Mouse (Mus musculus) fat pad, adult 2 months (tissue): ENCODE measurements at regions not wholly inside any gene's neighbourhood (a gene's known extent, or its start where the extent isn't known, plus 50 kb on each side); places are given as distances from the start of the nearest gene placed in this dataset.

Experiments
- DNase-seq: peaks from one replicate; pipeline ENCODE4 v3.0.0-alpha.2; 2011; ENCODE audit warnings: low read depth, low spot score; ENCODE audit errors: extremely low read depth

DNA sequence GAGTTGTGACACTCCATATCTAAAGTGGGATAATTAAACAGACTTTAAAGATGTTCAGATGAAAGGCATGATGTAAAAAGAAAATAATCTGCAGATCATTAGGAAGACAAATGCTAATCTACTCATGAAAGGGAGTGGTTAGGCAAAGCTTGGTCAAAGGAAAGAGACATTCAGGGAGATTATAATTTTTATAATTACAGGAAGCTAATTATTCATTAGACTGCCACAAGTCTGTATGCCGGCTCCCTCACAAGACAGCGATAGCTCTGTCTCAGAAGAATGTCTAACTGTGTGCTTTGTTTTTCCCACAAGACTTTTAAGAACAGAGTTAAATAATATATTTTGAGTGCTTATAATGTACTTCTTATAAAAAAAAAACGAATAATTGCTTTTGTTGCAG lies 541.5 kb downstream of the Adgrl2 start:
- no peak for DNase-seq

DNA sequence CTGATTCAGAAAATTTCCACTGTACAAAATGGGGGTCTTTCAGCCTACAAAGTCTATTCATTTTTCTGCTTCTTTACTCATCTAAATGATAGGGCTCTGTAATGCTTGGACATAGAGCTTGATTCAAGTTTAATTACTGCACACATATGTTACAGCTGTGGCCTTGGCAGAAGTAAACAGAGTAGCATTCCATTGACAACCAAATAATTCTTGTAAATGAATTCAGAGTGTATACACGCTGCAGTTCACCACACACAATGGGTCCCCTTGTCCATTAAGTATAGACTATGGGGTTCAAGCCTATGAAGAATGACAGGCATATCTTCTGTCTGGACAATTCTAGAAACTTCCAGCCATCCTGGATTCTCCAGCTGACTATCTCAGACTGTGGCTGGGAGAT lies 541.9 kb downstream of the Adgrl2 start:
- DNase-seq, result no peak

DNA sequence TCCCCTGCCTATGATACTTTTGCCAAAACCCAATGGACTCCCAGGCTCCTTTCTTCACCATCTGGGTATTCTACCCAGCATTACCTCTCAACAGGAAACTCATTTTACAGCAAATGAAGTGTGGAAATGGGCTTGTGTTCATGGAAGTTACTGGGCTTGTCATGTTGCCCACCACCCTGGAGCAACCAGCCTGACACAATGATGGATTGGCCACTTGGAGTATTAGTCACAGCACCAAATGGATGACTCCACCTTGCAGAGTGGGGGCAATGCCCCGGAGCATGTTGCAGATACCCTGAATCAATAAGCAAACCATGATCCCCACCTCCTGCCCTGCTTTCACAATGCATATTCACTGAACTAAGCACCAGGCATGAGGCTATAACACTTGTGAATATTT lies 543.5 kb downstream of the Adgrl2 start:
- DNase-seq, result no peak

DNA sequence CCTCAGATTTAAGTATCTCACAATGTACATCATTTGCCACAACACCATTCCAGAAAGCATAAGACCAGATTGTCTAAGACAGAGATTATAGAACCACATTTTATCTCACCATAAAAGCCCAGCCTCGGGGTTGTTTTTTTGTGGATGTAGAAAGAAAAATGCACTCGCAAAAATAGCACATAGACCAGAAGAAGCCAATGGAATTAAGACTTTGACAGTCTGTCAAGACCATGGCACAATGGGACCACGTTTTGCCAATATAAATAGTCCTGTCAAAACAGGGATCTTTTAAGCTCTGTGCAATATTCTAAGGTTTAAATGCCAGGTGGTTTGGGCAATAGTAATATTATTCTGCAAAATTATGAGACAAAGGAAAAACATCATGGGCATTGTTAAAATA lies 547.3 kb downstream of the Adgrl2 start:
- peak; percentile 83 for DNase-seq

DNA sequence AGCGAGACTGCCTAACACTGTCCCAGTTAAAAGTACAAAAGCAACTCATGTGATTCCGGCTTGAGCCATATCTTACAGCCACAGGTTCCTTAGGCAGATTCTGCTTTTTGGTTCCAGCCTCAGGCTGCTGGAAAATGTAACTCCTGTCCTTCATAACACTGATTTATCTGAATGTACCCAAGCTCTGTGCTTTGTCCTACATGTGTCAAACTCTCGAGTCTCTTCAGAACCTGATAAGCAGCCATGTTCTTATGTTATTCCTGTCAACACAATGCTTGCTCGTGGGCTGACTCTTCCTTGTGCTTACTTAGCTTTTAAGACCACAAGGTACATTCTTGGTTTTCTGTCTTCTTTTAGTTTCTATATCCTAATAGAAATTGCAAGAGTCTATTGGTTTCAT lies 556.3 kb downstream of the Adgrl2 start:
- no peak for DNase-seq

DNA sequence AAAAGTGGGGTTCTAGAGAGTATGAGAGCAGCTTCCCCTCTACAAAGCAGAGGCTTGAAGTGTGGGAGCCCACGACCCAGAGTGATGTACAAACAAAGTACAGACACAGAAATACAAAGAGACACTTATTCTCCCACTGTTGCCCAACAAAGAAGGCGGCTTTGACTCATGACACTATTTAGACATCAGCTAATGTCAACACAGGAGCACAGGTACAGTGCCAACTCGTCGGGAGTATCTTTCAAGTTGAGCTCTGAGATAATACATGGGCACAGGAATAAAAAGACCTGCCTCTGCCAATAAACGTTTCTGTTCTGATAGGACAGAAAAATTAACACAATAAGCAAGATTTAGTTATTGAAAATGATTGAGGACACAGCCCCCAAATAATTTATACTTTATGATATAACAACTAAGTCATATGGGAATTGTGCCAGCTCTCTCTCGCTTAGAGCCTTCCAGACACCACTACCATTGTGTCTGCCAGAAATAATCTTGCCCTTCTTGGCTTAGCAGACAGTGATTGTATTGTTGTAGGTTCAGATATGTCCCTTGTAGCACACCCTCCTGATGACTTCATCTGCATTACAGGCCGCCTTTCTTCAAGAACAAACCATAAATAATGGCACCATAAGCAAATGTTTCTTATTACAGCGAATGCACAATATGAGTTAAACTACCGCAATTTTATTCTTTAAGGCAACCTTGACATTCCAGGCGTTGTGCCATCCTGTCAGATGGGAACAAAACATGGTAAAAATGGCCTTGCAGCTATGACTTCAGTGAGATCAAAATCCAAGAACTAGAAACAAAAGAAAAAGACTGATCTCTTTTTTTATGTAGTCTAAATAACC lies 561.1 kb downstream of the Adgrl2 start:
- peak; percentile 85 for DNase-seq

DNA sequence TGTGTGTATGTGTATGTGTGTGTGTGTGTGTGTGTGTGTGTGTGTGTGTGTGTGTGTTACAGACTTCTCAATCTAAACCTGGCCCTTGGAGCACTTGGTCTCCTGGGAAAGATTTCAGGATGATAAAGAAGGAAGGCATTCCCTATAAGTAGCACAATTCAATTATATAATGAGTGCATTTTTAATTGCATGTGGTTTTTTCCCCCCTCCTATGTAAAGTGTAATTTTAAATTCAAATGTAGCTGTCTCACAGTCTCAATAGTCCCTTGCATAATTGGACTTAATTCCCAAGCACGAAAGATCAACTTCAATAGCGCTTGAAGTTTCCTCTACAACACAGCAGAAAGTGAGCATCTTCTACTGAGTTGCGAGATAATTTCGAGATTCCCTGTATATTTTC lies 566.3 kb downstream of the Adgrl2 start:
- DNase-seq, result no peak

DNA sequence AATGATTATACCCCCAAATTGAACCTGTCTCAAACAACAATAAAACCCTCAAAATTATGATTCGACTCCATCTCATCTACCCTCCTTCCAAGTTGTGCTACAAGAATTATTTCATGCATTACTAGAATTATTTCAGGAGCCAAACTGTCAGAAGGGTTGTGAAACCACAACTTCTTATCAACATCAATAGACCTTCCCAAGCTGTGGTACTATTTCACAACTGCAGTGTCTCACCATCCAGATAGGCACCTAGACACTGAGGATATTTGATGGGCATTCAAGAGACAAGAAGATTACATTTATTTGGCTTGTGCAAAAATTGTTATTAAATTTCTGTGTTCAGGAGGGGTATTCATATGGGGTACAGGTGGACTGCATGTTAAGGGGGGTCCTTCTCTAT lies 567.0 kb downstream of the Adgrl2 start:
- no peak for DNase-seq

DNA sequence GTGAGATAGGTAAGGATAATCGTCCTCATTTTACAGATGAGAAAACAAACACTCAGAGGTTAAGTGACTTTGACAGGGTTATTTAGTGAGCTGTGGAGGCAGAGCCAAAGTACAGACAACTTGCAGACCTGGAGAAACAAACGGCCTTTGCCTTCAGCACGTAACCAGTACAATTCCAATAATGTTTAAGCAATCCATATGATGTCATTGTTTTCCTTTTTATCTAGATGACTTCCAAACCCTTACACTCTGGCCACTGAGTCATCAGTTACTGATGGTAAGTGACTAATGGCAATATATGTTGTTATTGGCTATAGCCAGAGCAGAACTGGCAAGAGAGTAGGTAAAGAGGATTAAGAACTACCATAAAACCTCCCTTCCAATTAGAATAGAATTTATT lies 567.6 kb downstream of the Adgrl2 start:
- DNase-seq, result peak; percentile 90

DNA sequence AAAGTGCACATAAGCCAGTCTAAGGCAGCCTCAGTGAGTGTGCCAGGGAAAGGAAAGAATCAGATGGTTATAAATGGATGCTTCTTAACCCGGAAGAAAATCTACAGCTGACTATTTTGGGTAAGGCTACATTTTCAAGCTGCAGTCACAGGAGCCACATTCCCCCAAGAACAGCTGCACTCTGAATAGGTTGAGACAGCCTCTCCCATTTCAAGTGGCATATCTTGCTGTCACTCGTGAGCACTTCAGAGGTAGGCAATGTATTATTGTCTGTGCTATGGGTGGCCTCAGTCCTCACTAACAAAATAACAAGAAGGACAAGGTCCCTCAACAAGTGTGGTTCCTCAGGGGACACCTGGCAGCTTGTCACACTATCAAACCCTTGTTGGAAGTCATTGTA lies 568.1 kb downstream of the Adgrl2 start:
- DNase-seq, result no peak

DNA sequence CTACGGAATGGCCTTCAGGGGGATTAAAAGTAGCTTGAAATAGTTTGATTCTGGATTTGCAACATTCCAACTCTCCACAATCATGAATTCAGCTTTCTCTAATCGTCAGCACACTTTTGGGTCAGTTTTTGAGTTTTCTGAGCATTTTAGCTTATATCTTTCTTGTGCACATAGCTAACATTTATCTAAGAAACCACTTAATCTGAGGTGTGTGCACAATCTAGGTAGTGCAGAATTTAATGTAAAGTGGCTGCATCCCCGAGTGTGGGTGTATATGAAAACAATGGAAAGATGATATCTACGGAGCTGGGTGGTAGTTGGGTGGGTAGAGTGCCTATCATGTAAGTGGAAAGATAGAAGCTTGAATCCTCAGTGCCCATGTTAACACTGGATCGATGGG lies 570.1 kb downstream of the Adgrl2 start:
- DNase-seq, result no peak

DNA sequence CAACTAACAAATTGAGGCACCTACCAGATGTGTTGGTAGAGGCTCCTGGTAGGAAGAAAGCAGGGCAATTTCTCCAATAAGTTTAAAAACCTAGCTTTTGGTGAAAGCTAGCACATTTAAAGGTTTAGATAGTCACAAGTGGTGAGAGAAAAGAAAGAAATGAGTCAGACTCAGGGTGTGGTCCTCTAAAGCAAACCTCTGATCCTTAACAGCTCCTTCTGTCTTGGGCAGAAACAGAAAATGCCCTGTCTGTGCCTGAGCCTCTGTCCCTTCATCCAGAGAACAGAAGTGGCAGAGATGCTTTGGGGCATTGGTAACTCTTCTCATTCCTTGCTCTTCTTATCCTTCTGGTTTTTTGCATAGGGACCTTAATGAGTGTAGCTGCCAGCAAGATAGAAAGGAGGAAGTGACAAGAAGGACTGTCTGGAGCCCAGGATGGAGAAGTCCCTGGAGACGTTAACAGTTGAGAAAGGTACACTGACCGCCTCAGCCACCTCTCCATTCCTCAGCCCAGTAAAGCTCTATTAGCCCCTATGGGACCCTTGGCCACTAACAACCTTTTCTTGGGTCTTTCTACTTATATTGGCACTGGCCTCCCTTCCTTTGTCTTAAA lies 570.8 kb downstream of the Adgrl2 start:
- no peak for DNase-seq

DNA sequence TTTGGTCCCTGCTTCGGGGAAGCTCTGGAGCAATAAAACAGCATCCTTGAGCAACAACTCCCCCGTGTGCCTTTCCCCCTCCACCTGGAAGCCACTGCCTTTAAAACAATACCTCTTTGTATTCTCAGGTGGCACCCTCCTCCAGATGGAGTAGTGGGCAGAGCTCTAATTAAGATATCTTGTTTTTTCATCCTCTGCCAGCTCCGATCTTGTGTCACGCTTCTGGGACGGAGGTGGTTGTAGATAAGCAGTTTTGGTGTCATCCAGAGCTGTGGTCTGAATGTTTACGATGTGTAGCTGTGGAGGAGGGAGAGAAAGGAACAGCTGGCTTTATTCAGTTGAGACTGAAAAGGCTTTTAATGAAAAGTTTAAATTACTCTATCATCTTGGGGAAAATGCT lies 572.3 kb downstream of the Adgrl2 start:
- DNase-seq, result no peak

DNA sequence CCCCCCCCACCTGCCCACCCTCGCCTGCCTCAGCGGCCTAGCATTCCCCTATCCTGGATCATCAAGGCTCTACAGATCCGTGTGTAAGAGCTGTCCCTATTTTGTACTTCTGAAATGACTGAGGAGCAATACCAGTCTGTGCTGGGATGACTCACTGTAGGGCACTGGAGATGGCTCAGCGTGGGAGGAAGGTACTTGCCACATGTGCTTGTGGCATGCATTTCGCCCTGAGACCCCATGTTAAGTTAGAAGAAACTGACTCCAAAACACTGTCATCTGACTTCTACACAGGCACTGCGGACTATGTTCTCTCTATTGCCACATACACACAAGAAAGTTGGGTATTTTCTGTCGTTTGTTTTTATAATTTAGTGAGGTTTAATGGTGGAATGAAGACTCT lies 574.9 kb downstream of the Adgrl2 start:
- DNase-seq, result no peak

DNA sequence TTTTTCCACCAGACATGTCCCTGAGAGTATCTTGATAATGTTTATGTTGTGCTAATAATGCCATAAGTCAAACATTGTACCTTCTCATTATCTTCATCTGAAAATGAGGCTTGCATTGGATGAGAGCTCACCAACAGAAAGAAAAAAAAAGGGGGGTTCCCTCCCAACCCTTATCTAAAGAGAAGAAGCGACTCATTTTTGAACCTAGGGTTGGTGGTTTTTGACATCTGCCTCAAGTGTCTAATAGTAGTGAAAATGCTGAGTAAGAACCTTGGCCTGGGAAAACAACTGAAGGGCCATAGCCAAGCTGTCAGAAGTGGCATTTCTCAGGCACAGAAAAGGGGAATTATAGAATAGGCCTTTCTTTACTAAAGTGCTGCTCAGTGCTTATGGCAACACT lies 577.3 kb downstream of the Adgrl2 start:
- DNase-seq, result no peak

DNA sequence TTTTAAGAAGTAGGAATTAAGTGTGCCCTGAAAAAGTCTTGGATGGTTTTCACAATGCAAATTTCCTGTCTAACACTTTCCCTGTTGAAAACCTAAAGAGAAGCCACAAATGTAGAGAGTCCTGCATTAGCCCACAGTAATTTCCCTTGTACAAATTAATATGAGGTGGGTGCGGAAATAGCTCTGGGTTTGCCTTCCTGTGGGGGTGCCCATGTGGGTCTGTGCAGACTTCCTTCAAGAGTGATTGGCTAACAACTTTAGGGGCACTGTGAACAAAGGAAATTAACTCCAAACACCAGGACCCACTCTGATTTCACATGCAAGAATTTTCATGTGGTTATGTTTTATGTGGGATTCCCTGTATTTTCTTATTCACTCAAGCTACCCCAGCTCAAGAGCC lies 578.2 kb downstream of the Adgrl2 start:
- no peak for DNase-seq

DNA sequence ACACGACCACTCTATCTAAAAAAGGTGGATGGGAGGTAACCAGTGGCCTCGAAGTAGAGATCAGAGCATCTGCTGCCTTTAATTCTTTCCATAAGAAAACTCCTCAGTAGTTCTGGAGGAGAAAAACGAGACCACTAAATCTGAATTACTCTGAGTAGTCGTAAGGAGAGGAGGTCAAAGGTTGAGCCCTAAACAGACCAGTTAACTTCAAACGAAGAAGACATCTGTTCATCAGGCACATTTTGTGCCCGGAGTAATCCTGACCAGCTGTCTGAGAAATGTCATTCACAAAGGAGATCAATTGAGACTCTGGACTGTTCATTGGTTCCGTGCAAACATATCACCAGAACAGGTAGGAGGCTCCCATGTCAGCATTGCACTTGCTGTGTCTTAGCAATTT lies 592.0 kb downstream of the Adgrl2 start:
- DNase-seq, result no peak

DNA sequence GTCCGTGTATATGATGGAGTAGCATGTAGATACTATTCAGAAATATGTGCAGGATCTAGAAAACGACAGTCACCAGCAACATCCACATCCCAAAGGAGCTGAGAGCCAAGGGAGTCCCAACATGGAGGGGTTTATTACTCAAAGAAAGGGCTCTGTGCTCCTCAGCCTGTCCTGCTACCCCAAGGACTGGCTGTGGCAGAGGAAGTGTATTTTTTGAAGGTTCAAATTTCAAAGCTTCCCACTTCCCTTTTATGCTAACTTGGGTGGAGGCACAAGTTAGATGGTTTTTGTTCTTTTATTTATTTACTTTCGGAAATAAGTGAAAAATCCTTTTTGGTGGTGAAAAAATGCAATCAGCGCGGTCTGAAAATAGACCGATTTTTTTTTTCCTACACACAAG lies 602.8 kb downstream of the Adgrl2 start:
- no peak for DNase-seq

DNA sequence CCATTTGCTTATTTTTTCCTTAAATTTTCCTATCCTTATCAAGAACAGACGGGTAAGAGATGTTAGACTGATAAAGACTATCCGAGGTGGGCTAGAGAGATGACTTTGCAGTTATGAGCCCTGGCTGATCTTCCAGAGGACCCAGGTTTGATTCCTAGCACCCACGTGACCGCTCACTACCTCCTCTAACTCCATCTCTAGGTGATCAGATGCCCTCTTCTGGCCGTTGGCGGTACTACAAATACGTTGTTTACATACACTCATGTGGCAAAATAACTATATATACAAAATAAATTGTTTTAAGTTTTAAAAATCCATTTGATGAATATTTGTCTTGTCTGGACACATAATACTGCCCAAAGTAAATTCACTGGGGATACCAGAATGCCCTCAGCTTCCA lies 604.6 kb downstream of the Adgrl2 start:
- DNase-seq, result no peak

DNA sequence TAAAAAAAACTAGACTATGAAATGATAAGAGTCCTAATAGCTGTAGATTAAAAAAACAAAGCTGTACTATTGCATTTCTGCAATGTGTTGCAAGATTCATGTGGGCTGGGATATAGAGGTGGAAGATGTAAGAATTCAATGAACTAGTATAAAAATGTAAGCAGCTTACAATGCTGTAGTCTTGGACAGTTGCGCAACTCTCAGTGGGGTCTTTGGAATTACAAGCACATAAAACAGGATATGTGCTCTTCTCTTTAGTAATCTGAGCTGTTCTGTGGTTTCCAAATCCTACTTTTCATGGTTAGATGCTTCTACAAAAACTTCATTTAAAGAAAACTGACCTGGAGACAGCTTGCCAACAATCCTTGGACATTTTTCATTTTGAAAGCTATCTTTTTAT lies 609.3 kb downstream of the Adgrl2 start:
- no peak for DNase-seq

DNA sequence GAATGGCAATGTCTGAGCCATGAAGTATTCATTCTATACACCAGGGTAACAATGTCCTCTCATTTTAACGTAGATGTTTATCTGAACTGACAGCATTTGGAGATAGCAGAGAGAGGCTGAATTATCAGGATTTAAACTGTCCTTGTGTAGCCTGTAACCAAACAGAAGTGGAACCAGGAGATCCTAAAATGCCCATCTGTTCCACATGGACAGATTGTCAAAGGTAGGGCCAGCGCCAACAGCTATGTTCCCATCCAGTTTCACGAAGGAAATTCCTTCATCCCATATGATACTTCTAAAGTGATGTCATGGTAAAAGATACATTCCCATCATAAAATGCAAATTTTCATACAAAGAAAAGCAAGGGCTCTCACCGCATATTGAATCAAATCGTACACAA lies 627.0 kb downstream of the Adgrl2 start:
- DNase-seq, result no peak

DNA sequence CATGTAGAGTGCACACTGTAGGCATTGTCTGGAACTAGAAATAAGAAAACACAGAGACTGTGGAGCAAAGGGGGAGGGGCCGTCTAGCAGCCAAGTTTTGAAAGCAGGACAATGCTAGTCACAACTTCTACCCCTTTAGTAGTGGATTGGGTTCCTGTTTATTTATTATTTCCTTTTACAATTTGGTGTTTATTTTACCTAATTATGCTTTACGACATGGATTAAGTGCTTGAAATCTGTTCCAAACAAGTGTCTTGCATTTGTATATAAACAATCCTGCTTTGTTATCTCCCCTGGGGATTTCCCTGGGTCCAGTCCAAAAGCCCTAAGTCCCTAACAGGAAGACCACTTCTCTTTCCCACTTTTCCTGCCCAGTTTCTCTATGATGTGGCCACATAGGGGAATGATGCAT lies 627.9 kb downstream of the Adgrl2 start:
- no peak for DNase-seq
